Mouse (Mus musculus): ENCODE results near the gene Rsad2. TPM values are rescaled to one million over a fixed set of nuclear protein-coding genes. Genes with fewer than 3 reads are reported as not detected.

Gene Rsad2
- total and polyA plus RNA-seq, 3 experiments: 0.04 to 0.12 (median 0.06) TPM

DNA sequence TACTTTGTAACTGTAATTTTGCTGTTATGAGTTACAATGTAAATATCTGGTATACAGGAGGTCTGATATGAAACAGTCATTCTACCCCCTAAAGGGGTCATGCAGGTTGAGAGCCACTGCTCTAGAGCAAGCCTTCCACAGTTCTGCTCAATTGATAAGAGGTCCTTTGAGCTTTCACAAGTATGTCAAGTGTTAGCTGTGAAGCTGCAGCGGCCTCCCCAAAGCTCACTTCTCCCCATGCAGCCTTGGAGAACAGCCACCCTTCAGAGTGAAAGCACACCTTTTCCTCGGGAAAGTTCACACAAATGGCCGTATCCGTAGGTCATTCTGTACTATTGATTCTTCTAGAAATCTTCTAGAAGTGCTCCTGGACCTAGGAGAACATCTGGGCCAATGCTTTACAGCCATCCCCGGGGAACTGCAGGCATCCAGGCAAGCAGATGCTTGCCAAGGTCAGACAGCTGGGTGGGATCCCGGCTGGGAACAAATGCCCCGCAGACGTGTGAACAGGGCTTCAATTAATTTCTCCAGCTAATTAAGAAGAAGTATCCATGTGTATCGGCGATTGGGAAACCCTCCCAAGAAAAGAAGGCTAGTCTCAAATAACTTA lies 44.3 kb downstream of the Rsad2 start:
- in situ Hi-C loops (cut with MboI; ENCODE audit: low pct_ligation_motif_present, low pct_unique_long_range_greater_than_20kb, low sequenced_read_pairs): no loop called here
- no peak overlapping the region for H3K27ac ChIP-seq (ENCODE audit: insufficient read depth, low read depth)
- H3K9me3 ChIP-seq (replicated peaks; ENCODE audit: low read length): no peaks in the 10 kb centered on the region
- H3K4me3 ChIP-seq (replicated peaks in 1 of 3; ENCODE audit: low read depth in 2 of 3, low read length in 2 of 3, poor library complexity in 1 of 3): no peak overlapping the region
- H3K27me3 ChIP-seq (replicated peaks): no peaks in the 10 kb centered on the region
- no peak overlapping the region for H3K9ac ChIP-seq (ENCODE audit: insufficient read depth, low read depth)
- dilution Hi-C loops (cut with MboI; ENCODE audit: extremely low pct_ligation_motif_present, extremely low pct_unique_long_range_greater_than_20kb, low sequenced_read_pairs): no loop called here
- no peak overlapping the region for H3K4me2 ChIP-seq (ENCODE audit: insufficient read depth, low read depth, poor library complexity, severe bottlenecking)
- H3K4me1 ChIP-seq (ENCODE audit: control insufficient read depth in 1 of 2, insufficient read depth in 2 of 2): peaks cover 0 to 6% of the 10 kb centered on the region in 2 experiments; a peak in 1 of 4 replicates
- H3K79me2 ChIP-seq (replicated peaks; ENCODE audit: control insufficient read depth, extremely low read depth, insufficient read depth, poor library complexity, severe bottlenecking): no peaks in the 10 kb centered on the region
- no peak for TF ChIP-seq CHD2 (IDR thresholded peaks at IDR 0.05; ENCODE audit: low read length)
- no peak for TF ChIP-seq JUND (conservative IDR thresholded peaks at IDR 0.05; ENCODE audit: low read depth, low read length)
- DNase-seq (ENCODE audit: extremely low read depth): no peak
- no peaks in the 10 kb centered on the region for H3K36me3 ChIP-seq (replicated peaks in 1 of 2; ENCODE audit: control insufficient read depth in 1 of 2, insufficient read depth in 1 of 2, low read length in 1 of 2)

DNA sequence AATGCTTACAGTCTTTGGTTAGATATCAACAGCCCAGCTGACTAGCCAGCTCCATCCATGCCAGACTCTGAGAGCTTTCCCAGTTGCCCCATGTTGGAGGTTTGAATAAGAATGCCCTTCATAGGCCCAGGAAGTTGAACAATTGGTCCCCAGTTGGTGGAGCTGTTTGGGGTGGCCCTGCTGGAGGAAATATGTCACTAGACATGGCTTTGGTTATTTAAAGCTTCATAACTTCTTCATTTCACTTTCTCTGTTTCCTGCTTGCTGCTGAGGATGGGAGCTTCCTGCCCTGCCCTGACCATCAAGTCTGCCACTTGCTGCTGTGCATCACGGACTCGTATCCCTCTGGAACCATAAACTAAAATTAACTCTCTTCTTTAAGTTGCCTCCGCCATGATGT lies 45.8 kb downstream of the Rsad2 start:
- peaks cover 0 to 1% of the 10 kb centered on the region in 2 experiments; a peak in 1 of 4 replicates for H3K4me1 ChIP-seq (ENCODE audit: control insufficient read depth in 1 of 2, insufficient read depth in 2 of 2)
- H3K9me3 ChIP-seq (replicated peaks; ENCODE audit: low read length): no peaks in the 10 kb centered on the region
- dilution Hi-C loops (cut with MboI; ENCODE audit: extremely low pct_ligation_motif_present, extremely low pct_unique_long_range_greater_than_20kb, low sequenced_read_pairs): no loop called here
- no peak overlapping the region for H3K4me3 ChIP-seq (replicated peaks in 1 of 3; ENCODE audit: low read depth in 2 of 3, low read length in 2 of 3, poor library complexity in 1 of 3)
- H3K9ac ChIP-seq (ENCODE audit: insufficient read depth, low read depth): no peak overlapping the region
- H3K36me3 ChIP-seq (replicated peaks in 1 of 2; ENCODE audit: control insufficient read depth in 1 of 2, insufficient read depth in 1 of 2, low read length in 1 of 2): no peaks in the 10 kb centered on the region
- no peaks in the 10 kb centered on the region for H3K79me2 ChIP-seq (replicated peaks; ENCODE audit: control insufficient read depth, extremely low read depth, insufficient read depth, poor library complexity, severe bottlenecking)
- DNase-seq (ENCODE audit: extremely low read depth): no peak
- H3K27me3 ChIP-seq (replicated peaks): no peaks in the 10 kb centered on the region
- H3K4me2 ChIP-seq (ENCODE audit: insufficient read depth, low read depth, poor library complexity, severe bottlenecking): no peak overlapping the region
- no peak for TF ChIP-seq RCOR1 (conservative IDR thresholded peaks at IDR 0.05; ENCODE audit: low read depth, low read length)
- no peak for TF ChIP-seq CHD2 (IDR thresholded peaks at IDR 0.05; ENCODE audit: low read length)
- TF ChIP-seq UBTF (IDR thresholded peaks at IDR 0.05; ENCODE audit: low read depth, low read length): no peak
- no peak for TF ChIP-seq MEF2A (IDR thresholded peaks at IDR 0.05; ENCODE audit: borderline replicate concordance, low read depth, low read length)
- TF ChIP-seq GABPA (IDR thresholded peaks at IDR 0.05; ENCODE audit: insufficient replicate concordance, low read depth, low read length): no peak
- no peak for TF ChIP-seq JUN (IDR thresholded peaks at IDR 0.05; ENCODE audit: insufficient read depth, low read depth, low read length)
- TF ChIP-seq TBP (conservative IDR thresholded peaks at IDR 0.05; ENCODE audit: low read depth, low read length): no peak
- in situ Hi-C loops (cut with MboI; ENCODE audit: low pct_ligation_motif_present, low pct_unique_long_range_greater_than_20kb, low sequenced_read_pairs): no loop called here
- no peak overlapping the region for H3K27ac ChIP-seq (ENCODE audit: insufficient read depth, low read depth)

DNA sequence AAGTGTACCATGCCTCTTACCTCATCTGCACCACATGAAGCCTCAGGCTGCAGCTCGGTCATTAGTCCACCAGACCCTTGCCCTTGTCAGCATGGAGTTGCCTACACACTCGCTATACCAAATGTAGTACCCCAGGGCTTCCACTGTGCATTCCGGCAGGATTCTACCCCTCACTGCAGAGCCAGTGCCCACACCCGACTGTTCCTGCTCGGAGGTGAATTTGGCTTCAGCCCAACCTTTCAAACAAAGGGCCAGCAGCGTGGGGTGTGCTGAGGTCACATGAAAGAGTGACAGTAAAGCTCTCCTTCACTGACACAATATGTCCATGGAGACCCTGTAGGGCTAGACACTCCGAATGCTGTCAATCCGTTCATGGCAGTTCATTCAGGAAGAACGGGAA lies 47.5 kb downstream of the Rsad2 start:
- no peaks in the 10 kb centered on the region for H3K27me3 ChIP-seq (replicated peaks)
- in situ Hi-C loops (cut with MboI; ENCODE audit: low pct_ligation_motif_present, low pct_unique_long_range_greater_than_20kb, low sequenced_read_pairs): no loop called here
- DNase-seq (ENCODE audit: extremely low read depth): no peak
- H3K9me3 ChIP-seq (replicated peaks; ENCODE audit: low read length): no peaks in the 10 kb centered on the region
- no peak for TF ChIP-seq GABPA (IDR thresholded peaks at IDR 0.05; ENCODE audit: insufficient replicate concordance, low read depth, low read length)
- no peak for TF ChIP-seq POLR2AphosphoS2 (IDR thresholded peaks at IDR 0.05; ENCODE audit: low read depth, low read length)
- TF ChIP-seq ZC3H11A (IDR thresholded peaks at IDR 0.05; ENCODE audit: low read depth, low read length): no peak
- TF ChIP-seq MYC (IDR thresholded peaks at IDR 0.05; ENCODE audit: low read depth, low read length): no peak
- dilution Hi-C loops (cut with MboI; ENCODE audit: extremely low pct_ligation_motif_present, extremely low pct_unique_long_range_greater_than_20kb, low sequenced_read_pairs): no loop called here
- H3K9ac ChIP-seq (ENCODE audit: insufficient read depth, low read depth): no peak overlapping the region
- no peaks in the 10 kb centered on the region for H3K4me1 ChIP-seq (ENCODE audit: control insufficient read depth in 1 of 2, insufficient read depth in 2 of 2)
- no peaks in the 10 kb centered on the region for H3K36me3 ChIP-seq (replicated peaks in 1 of 2; ENCODE audit: control insufficient read depth in 1 of 2, insufficient read depth in 1 of 2, low read length in 1 of 2)
- H3K79me2 ChIP-seq (replicated peaks; ENCODE audit: control insufficient read depth, extremely low read depth, insufficient read depth, poor library complexity, severe bottlenecking): no peaks in the 10 kb centered on the region
- H3K4me2 ChIP-seq (ENCODE audit: insufficient read depth, low read depth, poor library complexity, severe bottlenecking): no peak overlapping the region
- no peak overlapping the region for H3K4me3 ChIP-seq (replicated peaks in 1 of 3; ENCODE audit: low read depth in 2 of 3, low read length in 2 of 3, poor library complexity in 1 of 3)
- H3K27ac ChIP-seq (ENCODE audit: insufficient read depth, low read depth): no peak overlapping the region
